Mouse (Mus musculus): ENCODE data around the gene Ndnf.

Gene Ndnf

GRCm38 (mm10) chr6:65671451-65671850 lies at the start of gene Ndnf:
TSS of gene Ndnf (plus strand) at chr6:65671590.
- peak; percentile 40 to 59 for DNase-seq (ENCODE audit: low spot score in 2 of 2)

GRCm38 (mm10) chr6:65623016-65623715 lies 48.2 kb upstream of the Ndnf start:
- DNase-seq (ENCODE audit: low spot score in 2 of 2), result no peak

- no peak for DNase-seq (ENCODE audit: low spot score in 2 of 2)
Observed at GRCm38 (mm10) chr6:65630578-65630977, 40.8 kb upstream of the Ndnf start.

GRCm38 (mm10) chr6:65632184-65632583 lies 39.2 kb upstream of the Ndnf start:
- no peak for DNase-seq (ENCODE audit: low spot score in 2 of 2)

- no peak for DNase-seq (ENCODE audit: low spot score in 2 of 2)
Observed at GRCm38 (mm10) chr6:65642431-65642830, 29.0 kb upstream of the Ndnf start.

- DNase-seq (ENCODE audit: low spot score in 2 of 2), result no peak
Observed at GRCm38 (mm10) chr6:65644110-65644509, 27.3 kb upstream of the Ndnf start.

GRCm38 (mm10) chr6:65646408-65646807 lies 25.0 kb upstream of the Ndnf start:
- no peak for DNase-seq (ENCODE audit: low spot score in 2 of 2)

GRCm38 (mm10) chr6:65647731-65648130 lies 23.7 kb upstream of the Ndnf start:
- no peak for DNase-seq (ENCODE audit: low spot score in 2 of 2)

GRCm38 (mm10) chr6:65651376-65651775 lies 20.0 kb upstream of the Ndnf start:
- no peak for DNase-seq (ENCODE audit: low spot score in 2 of 2)

GRCm38 (mm10) chr6:65661272-65661671 lies 10.1 kb upstream of the Ndnf start:
- no peak for DNase-seq (ENCODE audit: low spot score in 2 of 2)

GRCm38 (mm10) chr6:65662050-65662449 lies 9.3 kb upstream of the Ndnf start:
- no peak for DNase-seq (ENCODE audit: low spot score in 2 of 2)

GRCm38 (mm10) chr6:65663990-65664389 lies 7.4 kb upstream of the Ndnf start:
- no peak for DNase-seq (ENCODE audit: low spot score in 2 of 2)

GRCm38 (mm10) chr6:65666295-65666694 lies 5.1 kb upstream of the Ndnf start:
- no peak for DNase-seq (ENCODE audit: low spot score in 2 of 2)

- DNase-seq (ENCODE audit: low spot score in 2 of 2), result no peak
Observed at GRCm38 (mm10) chr6:65669971-65670370, 1.4 kb upstream of the Ndnf start.

GRCm38 (mm10) chr6:65670981-65671411 lies 394 bp upstream of the Ndnf start:
- peak in 1 of 2 experiments; percentile 10 for DNase-seq (ENCODE audit: low spot score in 2 of 2)

- DNase-seq (ENCODE audit: low spot score in 2 of 2), result peak in 1 of 2 experiments; percentile 4
Observed at GRCm38 (mm10) chr6:65672131-65673031, 991 bp downstream of the Ndnf start.

- no peak for DNase-seq (ENCODE audit: low spot score in 2 of 2)
Observed at GRCm38 (mm10) chr6:65693938-65694337, 22.5 kb downstream of the Ndnf start.

- DNase-seq (ENCODE audit: low spot score in 2 of 2), result no peak
Observed at GRCm38 (mm10) chr6:65720676-65721075, 49.3 kb downstream of the Ndnf start.

- DNase-seq (ENCODE audit: low spot score in 2 of 2), result no peak
Observed at GRCm38 (mm10) chr6:65725677-65726076, 54.3 kb downstream of the Ndnf start.

- DNase-seq (ENCODE audit: low spot score in 2 of 2), result no peak
Observed at GRCm38 (mm10) chr6:65728261-65728660, 56.9 kb downstream of the Ndnf start.

GRCm38 (mm10) chr6:65739442-65739841 lies 68.1 kb downstream of the Ndnf start:
- DNase-seq (ENCODE audit: low spot score in 2 of 2), result no peak

GRCm38 (mm10) chr6:65743144-65743870 lies 71.9 kb downstream of the Ndnf start:
- no peak for DNase-seq (ENCODE audit: low spot score in 2 of 2)

Data from cerebellum, postnatal 4 days (tissue).